Mouse (Mus musculus) ovary, postnatal 10 days (tissue): ENCODE measurements at regions not wholly inside any gene's neighbourhood (a gene's known extent, or its start where the extent isn't known, plus 50 kb on each side); places are given as distances from the start of the nearest gene placed in this dataset.
"Not testable (repeated sequence)": the region's sequence is repeated elsewhere in the genome, so short reads cannot be mapped to it uniquely, and the experiment has no call there.

ENCODE experiments used
- DNase-seq: peaks from one replicate; pipeline ENCODE4 v3.0.0; 2022; ENCODE audit warnings: low spot score

DNA sequence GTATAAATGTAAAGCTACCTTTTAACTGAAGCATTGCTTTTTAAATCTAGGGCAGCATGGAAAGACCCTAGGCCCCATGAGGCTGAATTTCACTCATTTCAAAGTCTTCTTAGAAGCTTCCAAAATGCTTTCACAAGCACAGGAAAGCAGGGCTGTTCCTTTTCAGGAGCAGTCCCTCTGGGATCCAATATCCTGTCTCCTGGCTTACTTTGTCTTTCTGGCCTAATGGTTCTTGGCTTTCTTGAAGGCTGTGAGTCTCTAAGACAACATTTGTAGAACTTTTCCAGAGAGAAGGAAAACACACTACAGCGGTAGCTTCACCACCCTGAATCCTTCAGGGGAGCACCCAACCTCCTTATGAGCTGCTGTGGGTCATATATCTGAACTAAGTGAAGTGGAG, 157.2 kb upstream of the Klf4 start:
- DNase-seq, result no peak

DNA sequence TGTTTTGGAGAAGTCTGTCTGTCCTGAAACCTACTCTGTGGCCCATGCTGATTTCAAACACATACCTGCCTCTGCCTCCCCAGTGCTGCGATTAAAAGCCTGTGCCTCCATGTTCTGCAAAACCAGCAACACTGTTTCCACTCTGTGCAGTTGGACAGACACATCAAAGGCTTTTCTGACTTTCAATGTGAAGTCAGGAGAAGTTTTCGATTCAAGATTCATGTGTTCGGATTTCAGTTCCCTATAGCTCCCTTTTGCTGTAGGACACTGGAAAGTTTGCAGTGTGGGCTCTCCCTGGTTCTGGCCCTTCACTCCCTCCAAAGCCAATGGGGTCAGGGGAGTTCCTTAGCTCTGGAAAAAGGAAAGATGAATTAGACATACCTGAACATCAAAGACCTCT, 154.5 kb upstream of the Klf4 start:
- DNase-seq, result no peak

DNA sequence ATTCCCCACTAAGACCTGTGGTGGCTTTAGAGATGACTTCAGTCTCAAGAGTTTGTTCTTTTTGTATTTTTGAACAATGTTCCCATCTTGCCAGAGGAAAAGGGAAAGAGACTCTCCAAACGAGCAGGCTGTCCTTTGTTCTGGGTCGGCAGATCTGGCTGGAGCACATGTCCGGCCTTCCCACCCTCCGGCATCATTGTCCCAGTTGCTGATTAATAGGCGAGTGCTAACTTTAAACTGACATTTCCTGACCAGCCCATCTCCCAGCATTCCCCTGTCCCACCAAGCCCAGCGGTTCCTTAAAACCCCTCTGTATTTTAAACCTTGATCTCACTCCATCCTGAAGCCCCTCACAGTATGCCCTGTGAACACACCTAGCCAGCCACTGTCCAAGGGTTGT, 140.0 kb upstream of the Klf4 start:
- DNase-seq, result no peak

DNA sequence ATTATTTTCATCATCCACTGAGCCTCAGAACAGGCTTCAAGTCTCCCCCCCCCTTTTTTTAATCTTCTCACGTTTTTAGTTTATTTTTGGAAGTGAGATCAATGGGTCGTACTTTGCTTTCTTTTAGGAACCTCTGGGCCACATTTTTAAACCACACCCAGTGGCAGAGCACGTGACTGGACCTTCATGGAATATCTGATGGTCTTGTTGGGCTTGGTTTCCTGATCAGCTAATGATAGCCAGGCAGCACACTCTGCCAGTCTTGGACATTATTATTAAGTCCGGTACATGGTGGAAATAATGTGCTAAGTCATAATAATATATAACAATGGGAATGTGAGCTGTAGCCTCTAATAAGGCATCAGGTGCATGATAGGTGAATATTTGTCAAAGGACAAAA, 138.0 kb upstream of the Klf4 start:
- no peak for DNase-seq

DNA sequence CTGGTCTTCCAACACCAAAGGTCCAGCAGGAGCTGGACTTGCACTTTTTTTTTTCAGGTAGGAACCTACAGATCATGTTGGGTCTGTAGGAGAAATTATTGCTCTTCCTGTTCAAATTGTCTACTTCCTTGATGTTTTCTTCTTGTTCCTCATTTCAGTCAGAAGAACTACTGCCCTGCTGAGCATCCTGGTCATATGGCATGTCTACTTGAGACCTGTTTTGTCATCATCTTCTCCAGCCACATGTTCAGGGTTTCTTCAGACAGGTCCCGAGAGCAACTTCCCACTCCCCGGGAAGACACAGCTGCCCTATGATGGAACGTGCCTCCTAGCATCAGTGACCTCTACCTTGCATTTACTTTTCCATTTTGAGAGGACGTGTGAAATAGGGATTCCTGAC, 132.6 kb upstream of the Klf4 start:
- no peak for DNase-seq

DNA sequence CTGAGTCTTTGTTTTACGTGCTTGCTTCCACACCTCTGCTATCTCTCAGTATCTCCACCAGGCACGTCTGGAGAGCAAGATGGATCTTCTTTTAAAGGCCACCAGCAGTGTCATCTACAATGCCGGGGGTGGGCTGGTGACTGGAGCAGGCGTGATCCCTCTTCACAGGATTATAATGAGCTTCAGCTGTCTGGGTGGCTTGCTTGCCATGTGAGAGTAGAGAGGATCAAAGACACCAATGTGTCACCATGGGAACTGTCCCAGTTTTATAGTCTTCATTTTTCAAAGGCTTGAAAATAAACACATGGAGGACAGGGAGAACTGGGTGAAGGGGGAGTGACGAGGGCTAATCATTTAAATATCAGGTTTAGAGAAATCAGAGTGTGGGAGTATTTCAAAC, 131.6 kb upstream of the Klf4 start:
- no peak for DNase-seq

DNA sequence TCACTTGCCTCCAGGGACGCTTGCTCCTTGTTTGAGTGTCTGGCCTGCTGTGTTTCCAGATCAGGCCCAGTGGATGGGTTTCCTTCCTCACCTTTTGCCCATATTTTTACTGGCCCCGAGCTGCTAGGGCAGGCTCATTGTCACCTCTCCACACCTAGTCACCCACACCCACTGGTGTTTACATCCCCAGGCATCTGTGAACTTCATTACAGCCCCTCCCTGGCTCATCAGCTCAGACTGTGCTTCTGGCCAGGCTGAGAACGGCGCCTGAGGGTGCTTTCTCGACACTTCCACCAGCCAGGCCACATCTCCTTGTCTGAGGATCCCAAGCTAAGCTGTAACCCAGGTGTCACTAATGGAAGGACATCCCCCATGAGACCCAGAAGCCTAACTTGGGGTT, 129.8 kb upstream of the Klf4 start:
- DNase-seq, result no peak

DNA sequence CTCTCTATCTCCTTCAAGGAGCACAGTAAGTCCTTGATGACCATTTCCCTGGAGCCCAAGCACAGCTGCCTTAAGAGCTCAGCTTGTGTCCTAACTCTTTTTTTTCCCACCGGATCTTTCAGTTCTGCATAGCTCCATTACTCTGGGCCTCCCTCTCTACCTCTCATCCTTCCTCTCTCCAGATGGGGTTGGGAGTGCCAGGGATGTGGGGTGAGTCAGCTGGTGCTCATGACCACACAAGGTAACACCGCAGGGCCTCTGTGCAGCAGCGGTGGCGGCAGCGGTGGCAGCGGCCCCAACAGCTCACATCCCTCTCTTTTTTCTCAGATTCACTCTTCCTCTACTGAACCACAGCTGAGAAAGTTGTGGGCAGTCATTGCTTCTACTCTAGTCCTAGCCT, 126.6 kb upstream of the Klf4 start:
- DNase-seq, result no peak

DNA sequence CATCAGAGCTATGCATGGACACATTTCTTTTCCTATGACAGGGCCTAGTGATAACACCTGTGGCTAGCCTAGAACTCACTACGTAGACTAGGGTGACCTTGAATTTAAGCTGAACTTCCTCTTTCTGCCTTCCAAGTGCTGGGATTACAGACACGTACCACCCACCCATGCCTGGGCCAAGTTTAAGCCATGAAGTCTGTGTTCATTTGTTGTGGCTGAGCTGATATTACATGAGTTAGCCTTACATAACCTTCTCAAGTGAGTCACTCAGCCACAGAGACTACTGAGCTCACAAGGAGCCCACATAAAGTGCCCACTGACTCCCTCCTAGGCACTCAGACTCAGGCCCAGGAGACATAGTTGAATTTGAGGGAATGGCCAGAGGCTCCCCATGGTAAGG, 123.1 kb upstream of the Klf4 start:
- no peak for DNase-seq

DNA sequence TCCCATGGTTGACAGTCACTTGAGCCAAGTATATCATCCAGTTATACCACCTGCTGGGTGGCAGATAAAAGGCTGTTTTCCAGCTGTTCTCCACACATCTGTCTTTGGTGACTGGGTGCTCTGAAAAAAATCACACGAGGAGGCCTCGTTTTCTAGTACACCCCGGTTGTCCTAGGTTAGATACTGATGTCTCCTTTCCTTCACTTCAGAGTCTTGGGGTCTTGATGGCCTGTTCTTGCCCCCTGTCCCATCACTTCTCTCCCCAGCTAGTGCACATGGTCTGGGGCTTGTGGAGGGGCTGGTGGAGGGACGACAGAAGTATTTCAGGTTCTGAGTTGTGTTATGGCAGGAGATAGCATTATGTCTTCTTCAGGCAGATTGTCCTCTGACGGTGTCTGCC, 120.4 kb upstream of the Klf4 start:
- no peak for DNase-seq

DNA sequence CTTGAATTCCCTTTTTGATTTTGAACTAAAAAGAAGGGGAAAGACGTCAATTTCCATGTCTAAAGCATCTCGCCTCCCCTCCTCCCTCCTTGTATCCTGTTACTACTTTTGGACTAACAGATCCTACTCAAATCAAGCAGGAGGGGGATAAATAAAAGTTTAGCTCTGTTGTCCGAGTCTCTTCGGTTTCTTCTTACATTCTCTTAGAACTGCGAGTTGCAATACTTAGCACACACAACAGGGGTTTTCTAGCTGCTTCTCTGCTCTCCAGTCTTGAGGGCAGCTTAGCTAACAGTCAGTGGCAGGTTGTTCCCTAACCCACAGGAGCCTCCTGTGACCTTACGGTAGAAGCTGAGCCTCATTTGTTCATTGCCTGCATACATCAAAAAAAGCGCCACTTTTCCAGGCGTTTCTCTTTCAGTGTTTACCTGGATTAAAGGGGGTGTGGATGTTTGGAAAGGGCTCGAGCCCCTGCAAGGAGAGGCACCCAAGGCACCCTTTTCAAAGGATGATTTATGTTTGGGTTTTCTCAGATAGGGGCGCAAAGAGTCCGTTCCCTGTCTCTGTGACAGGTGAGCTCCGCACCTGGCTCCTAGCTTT, 119.6 kb upstream of the Klf4 start:
- DNase-seq, result no peak

DNA sequence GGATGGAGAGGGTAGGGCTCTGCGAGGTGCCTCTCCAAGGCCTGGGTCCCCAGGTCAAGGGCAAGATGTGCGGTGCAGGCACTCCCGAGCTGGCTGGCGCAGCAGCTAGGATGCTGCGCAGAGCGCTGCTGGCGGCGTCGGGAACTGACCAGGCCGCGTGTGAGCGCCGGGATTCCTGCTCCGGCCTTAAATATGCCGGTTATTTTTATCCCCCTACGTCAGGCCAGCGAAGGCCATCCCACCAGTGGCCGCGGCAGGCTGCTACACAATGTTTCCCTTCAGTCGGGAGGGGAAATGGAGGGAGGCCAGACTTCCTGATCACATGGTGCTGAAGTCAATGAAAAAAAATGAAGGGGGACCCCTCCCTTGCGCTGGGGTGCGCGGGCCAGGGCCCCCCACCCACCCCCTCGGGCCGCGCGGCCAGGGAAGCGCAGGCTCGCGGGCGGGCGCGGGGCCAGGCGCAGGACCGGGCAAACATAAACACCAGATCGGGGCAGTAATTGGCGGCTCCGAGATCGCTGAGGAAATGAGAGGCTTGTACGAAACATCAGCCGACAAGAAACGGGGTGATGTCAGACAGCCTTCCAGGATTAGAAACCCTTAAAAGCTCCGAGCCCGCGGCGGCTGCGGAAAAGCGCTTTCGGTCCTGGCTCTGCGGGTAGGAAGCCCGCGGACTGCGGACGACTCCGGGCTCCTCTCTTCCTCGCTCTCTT, 118.9 kb upstream of the Klf4 start:
- peak; percentile 63 for DNase-seq

DNA sequence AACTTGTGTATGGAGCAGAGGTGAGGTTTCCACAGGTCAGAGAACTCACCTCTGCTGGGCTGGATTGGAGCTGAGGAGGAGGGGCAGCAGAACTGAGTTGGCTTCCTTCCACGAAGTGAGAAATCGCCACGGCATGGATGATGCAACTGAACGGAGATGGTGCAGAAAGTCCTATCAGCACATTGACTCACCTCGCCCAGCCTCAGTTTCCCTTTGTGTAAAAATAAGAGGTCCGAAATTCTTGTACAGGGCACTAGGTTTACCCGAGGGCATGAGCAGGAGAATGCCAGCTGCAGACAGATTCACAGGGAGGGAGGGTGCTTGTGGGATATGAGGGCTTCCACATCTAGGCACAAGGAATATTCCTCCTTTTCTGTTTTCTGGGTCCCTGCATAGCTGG, 117.9 kb upstream of the Klf4 start:
- DNase-seq, result no peak

DNA sequence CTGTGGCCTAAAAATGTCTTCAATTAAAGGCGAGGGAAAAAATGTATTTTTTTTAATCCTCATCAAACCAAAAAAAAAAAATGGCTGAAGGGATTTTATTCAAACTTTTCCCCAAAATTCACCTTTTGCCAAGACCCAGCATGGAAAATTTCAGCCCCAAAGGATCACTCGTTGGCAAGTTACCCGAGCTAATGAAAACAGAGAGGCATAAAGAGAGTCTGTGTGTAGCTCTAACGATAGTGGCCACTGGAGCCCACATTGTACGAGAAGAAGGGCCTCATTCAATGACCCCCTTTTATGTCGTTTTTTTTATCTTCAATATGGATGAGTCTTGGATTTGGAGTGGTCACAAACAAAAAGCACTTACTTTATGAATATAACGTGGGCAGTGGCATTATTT, 116.1 kb upstream of the Klf4 start:
- no peak for DNase-seq

DNA sequence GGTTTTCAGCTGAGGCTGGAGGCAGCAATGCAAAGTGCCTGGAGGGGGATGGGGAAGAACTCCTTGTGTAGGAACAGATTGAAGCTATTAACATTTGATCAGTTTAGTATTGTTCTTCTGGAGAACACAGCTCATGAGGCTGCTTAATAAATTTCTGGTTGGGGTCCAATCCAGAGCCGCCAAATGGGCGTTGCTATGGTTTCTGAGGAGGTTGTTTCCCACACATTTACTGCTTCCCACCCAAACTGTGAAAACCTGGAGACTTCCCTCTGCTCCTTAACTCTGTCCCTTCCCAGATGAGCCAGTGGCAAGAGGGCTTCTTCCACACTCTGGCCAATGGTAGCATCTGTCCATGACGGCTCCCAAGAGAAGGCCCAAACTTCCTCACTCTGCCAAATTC, 113.2 kb upstream of the Klf4 start:
- DNase-seq, result no peak

DNA sequence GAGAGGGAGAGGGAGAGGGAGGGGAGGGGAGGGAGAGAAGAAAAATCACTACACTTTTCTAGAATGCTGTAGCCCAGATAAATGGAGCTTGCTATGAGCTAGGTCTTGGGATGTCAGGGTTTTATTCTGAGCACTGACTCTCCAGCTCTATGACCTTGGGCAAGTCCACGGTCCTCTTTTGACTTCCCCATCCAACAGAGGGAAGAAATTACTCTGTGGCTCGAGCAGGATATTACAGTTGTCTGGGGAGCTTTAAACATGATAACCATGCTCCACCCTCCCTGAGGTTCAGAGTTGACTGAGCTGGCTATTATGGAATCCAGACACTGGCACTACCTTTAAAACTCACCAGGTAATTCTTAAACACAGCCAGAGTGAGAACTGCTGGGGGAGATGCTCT, 112.6 kb upstream of the Klf4 start:
- no peak for DNase-seq

DNA sequence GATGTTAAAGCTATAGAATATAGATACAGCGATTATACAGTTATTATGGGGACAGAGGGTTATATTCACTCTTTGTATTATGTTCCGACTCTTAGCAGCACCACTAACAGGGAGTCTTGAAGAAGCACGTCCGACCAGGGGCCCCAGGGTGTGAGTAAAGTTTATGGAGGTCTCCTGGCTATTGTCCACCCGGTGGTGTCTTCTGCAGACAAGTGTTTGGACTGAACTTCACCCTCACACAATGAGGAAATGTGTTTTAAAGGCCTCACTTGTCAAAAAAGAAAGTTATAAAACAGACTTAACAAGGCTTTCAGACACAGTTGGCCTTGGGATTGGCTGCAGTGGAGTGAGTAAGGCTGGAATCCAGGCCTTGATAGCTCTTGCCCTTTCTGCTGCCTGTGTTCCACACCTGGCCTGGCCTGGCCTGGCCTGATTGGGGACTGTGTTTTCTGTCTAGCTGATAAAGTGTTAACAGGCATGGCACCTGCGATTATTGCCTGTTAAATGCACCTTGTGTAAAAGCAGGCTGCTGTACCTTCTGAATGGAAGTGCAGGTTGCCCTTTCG, 102.8 kb upstream of the Klf4 start:
- DNase-seq, result no peak

DNA sequence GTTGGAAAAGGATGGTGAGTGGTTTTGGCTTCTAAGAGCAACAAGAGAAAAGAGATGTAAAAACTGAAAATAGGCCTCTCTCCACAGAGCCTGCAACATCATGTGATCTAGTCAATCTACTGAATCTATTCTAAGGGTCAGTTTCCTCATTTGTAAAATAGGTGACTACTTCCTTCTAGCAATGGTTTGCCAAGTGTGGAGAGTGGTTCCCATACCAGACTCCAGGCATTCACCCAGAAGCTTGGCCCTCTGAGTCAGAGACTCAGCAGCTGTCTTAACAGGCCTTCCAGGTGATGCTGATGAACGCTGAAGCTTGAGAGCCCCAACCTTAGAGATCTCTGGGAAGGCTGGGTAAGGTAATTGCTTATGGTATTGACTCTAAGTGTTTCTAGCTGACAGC, 98.9 kb upstream of the Klf4 start:
- DNase-seq, result no peak

DNA sequence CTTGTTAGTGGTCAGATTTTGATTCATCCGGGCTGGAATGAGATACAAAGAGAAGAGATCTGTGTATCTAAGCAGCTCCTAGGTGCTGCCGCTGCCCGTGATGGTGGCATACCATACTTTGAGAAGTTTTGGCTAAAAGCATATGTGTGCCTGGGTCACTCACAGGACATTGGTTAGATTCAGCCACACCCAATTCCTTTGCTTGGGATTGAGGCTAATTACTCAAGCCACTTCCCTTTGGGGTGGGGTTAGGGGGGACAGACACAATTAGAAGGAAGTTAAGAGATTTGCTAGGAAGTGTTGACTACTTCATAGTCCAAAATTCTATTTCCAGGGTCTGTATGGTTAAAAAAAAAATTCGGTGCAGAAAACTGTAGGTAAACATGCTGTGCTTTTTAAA, 97.9 kb upstream of the Klf4 start:
- DNase-seq, result not testable (repeated sequence)

DNA sequence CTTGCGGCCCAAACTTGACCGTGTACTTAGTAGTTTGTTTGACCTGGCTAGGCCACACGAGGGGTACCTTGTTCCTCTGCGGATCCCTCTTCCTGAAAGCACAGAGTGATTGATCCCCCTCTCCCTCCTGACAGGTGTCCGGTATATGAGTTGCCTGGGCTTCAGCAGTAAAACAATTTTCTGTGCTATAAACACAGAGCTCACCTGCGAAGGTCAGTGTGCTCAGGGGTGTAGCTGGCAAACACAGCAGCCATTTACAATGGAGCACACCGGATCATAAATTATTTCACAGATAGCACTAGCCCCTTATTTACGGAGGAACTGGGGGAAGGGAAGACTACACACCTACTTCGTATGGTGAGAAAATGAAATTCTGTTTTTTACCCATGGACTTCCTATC, 92.5 kb upstream of the Klf4 start:
- DNase-seq, result no peak

DNA sequence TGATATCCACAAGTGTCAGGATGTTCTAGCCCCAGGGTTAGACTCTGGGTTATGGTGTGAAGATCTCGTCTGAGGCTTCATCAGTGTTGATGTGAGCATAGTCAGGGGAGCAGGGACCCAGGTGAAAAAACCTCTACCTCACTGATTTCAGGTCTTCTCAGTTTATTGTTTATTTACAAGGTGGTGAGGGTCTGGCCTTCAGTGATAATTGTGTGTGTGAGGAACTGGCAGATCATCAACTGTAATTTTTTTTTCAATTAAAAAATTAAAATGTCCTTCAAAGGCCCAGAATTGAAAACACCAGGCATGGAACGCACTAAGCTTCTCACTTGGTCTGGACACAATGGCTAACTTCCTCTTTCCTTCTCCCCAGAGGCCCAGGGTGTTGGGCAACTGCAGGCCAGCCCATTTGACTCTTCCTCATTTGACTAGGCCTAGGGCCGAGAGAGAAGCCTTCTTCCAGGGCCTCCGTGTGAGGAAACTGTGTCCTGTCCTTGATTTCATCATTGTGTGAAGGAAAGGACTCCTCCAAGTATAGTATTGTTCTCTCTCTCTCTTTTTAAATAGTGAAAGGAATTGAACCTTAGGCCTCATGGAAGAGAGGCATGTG, 91.0 kb upstream of the Klf4 start:
- no peak for DNase-seq

DNA sequence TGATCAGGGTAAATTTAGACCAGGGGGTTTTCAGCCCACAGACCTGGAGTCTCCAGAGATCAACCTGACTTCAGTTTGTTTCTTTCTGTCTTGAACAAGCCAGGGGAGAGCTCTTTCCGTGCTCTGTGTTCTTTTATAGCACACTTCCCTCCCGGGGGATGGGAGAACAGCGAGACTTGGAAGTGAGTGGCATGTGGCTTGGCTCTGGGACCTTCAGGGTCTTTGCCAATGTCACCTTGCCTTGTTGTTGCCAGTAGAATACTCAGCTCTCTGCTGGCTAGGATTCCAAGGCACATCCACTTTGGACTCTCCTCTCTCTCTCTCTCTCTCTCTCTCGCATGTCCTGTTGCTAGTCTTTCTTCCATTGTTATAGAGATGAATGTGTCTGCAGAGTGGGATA, 90.4 kb upstream of the Klf4 start:
- DNase-seq, result no peak

DNA sequence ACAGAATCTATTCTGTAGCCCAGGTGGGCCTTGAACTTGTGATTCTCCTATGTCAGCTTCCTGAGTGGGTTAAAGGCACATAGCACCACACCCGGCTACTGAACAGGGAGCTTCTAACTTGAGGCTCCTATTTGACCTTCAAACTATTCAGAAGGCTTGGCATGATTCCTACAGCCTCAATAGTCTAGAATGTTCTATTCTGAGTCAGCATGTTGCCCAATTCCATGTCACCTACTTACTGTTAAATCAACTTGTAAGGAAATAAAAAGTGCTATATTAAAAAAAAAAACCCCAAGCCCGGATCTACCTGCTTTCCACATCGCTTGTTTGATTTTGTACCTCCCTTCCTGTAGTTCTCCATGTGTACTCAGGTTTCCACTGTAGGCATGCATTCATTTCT, 87.6 kb upstream of the Klf4 start:
- no peak for DNase-seq

DNA sequence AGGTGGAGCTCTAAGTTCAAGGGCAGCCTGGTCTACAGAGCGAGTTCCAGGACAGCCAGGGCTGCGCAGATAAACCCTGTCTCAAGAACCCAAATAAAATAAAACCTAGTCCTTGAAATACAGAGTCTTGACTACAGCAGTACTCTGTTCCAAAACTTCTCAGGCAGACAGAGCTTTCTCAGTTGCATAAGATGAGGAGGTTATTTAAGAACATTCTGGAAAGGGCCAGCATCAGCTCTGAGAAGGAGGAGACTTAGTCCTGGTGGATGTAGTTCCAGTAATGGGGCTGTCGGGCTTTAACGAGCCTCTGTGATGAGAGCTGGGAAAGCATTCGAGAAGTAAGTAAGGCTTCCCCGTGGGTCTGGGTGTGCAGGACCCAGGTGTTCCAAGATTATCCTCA, 83.5 kb upstream of the Klf4 start:
- DNase-seq, result no peak
